Mouse (Mus musculus) spleen, adult 2 months (tissue): ENCODE results near the gene Parp14.

Source experiments
- CTCF ChIP-seq: fragments of 200-500 bp; IDR thresholded peaks from 2 replicates; pipeline ENCODE4 v1.5.1; 2011; ENCODE audit warnings: mild to moderate bottlenecking, inconsistent platforms; ENCODE audit not compliant: insufficient read depth, insufficient read length, insufficient replicate concordance; ENCODE audit errors: extremely low read depth
- POLR2A ChIP-seq: fragments of 200-500 bp; IDR thresholded peaks from 2 replicates; pipeline ENCODE4 v1.6.1; 2011; ENCODE audit warnings: low read depth, low read length, inconsistent platforms

DNA sequence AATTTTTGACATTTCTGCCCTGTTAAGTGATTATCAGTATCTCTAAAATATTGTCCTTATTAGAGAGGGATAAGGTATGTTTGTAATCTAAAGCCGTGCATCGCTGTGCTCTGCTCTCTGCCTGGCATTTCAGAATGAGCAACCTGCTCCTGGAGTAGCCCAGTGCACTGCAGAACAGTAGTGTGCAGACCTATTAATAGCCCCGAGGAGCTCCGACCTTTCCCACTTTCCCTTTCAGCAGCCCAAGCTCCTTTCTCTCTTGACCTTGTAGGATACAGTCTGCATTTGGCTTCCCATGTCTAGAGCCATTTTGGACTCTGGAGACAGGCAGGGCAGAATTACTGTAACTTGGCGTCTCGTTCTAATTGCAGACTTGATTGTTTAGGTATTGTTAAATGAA lies 83.0 kb downstream of the Parp14 start:
- TF ChIP-seq CTCF (no peak), POLR2A (no peak)
